ENCODE assay signal across 21 mouse cellular contexts in genomic region chr12:5369396-5369795, GRCm38 (mm10). TPM values are rescaled to one million over a fixed set of nuclear protein-coding genes. Genes with fewer than 3 reads are reported as not detected.
"Had no signal": no experiment of that assay in that cellular context is flagged by ENCODE, and none has a peak within 500 bp of the region (broad histone marks: within the 10 kb centered on the region; RNA-seq: fewer than 3 reads in every experiment).

No protein-coding gene starts in this region.

- H3K36me3 ChIP-seq: midbrain, embryonic 10.5 days; midbrain, embryonic 12.5 days; neural tube, embryonic 13.5 days; neural tube, embryonic 15.5 days had no signal

- H3K9me3 ChIP-seq: midbrain, embryonic 10.5 days; midbrain, embryonic 12.5 days; neural tube, embryonic 13.5 days; neural tube, embryonic 15.5 days had no signal

- H3K9ac ChIP-seq: lung, embryonic 14.5 days; midbrain, embryonic 12.5 days; neural tube, embryonic 13.5 days; neural tube, embryonic 15.5 days had no signal

- H3K27ac ChIP-seq: midbrain, embryonic 10.5 days; midbrain, embryonic 12.5 days; neural tube, embryonic 13.5 days; neural tube, embryonic 15.5 days had no signal

- ATAC-seq: midbrain, embryonic 16.5 days had no signal

- H3K27me3 ChIP-seq: neural tube, embryonic 15.5 days had no signal

- DNase-seq: lung, adult 18-20 months; lung, embryonic 14.5 days; lung, postnatal 10 days; lung, postnatal 4 days; midbrain, embryonic 14.5 days; retina, postnatal 1 day; right cerebral cortex, adult 18-20 months; right cerebral cortex, postnatal 25 days; right cerebral cortex, postnatal 4 days; spleen, adult 18-20 months; thymus, adult 18-20 months; thymus, postnatal 14 days; thymus, postnatal 36 days had no signal

- H3K4me2 ChIP-seq: lung, embryonic 14.5 days; midbrain, embryonic 12.5 days; neural tube, embryonic 13.5 days; neural tube, embryonic 15.5 days had no signal

- H3K4me3 ChIP-seq: midbrain, embryonic 10.5 days; midbrain, embryonic 12.5 days; myocyte; neural tube, embryonic 13.5 days; neural tube, embryonic 15.5 days had no signal

RNA-seq across cellular contexts. Expression of gene Klhl29, which starts 6.1 kb away (rescaled TPM):
- total RNA-seq: megakaryocyte, adult 5-6 weeks; megakaryocyte-erythroid progenitor cell, adult 5-6 weeks had no signal
